Mouse (Mus musculus) left cerebral cortex, postnatal 10 days (tissue): ENCODE results near the gene Mark3. TPM values are rescaled to one million over a fixed set of nuclear protein-coding genes. Genes with fewer than 3 reads are reported as not detected.
"Not testable (repeated sequence)": the region's sequence is repeated elsewhere in the genome, so short reads cannot be mapped to it uniquely, and the experiment has no call there.

Source experiments
- DNase-seq, 2 experiments: peaks; one replicate each; pipeline ENCODE4 v3.0.0; 2021 to 2022; ENCODE audit warnings: low spot score in 2 of 2, mixed read lengths in 1 of 2; ENCODE audit errors: extremely low spot score in 1 of 2
- intact Hi-C: fragments of 180-260 bp; cut with DNase I; formaldehyde crosslinking; loops from one replicate; pipeline ENCODE4 v1.15.1; 2025
- total RNA-seq, 2 experiments: library from RNA; stranded (reverse); gene quantifications; 2 replicates each; pipeline ENCODE4 v1.2.3; 2021

The Mark3 gene
- total RNA-seq: 100 to 1,000 TPM; 132 to 137 TPM

DNA sequence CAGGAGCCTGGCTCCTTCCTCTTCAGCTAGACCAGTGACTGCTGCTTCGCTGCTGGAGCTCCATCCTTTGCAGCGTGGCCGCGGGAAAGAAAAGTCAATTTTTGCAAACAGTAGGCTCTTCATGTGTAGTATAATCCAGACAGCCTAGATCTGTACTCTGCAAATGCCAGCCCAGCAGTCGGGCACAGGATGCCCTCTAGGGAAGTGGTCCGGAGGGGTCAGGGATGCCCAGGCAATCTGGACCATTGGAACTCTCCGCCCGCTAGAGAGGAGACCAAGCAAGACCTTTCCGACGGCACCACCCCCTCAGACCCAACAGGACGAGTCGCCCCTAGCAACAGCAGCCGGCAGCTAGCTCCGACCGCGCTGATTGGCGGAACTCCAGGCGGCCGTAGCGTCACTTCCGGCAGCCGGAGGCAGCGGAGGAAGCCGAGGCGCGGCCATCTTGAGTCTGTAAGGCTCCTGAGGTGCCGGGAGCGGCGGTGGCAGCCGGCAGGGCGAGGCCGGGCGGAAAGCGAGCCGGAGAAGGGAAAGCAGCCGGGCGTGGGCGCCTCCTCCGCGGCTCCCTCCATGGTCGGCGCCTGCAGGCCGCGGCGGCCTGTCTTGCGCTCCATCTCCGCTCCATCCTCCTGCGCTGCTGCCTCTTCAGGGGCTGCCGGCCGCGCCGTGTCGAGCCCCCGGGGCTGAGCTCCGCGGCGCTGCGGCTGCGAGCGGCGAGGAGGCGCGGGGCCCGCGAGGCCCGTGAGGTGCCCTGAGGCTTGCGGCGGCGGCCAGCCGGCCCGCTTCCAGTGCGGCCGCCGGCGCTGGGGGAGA is at the start of gene Mark3:
Gene Mark3 (plus strand): TSS at position 450 of the 813 bp plus-strand sequence.
- intact Hi-C loops: loop anchor here (5.0 kb wide), 1 partner anchor 37 kb away; the partner anchor contains the start of gene Eif5

GRCm38 (mm10) chr12:111524883-111525282 is 49.4 kb upstream of the Mark3 start:
- intact Hi-C loops: no loop called here
- no peak for DNase-seq

More for the DNA sequence above, at the start of gene Mark3:
- DNase-seq: peak; percentile 96 to 99

DNA sequence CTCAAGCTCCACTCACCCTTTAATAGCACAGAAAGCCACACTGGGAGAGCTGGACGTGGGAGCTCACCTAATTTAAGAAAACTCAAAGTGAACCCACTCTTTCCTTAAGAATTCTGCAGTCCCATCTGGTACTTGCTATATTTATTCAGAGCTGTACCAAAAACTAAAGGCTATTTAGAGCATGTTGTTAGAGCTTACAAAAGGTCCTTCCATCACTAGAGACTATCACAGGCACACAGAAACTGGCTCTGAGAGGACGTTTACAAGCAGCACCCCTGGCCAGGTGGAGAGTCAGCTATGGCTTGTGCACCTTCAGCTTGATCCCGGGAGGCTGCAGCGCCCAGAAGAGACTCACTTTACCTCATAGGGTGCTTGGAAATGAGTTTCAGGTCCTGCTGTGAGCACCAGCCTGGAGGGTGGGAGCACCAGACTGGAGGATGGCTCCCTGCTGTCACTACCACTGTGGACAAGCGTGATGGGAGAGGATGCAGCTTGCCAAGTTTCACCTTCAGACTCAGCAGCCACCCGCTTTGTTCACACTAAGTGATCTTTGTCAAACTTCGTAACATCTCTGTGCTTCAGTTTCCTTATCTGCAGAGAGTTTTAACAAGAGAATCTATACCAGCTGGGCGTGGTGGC is 46.6 kb upstream of the Mark3 start:
- intact Hi-C loops: no loop called here
- peak in 1 of 2 experiments; percentile 47 for DNase-seq

- intact Hi-C loops: no loop called here
- DNase-seq: no peak
These were observed 45.1 kb upstream of the Mark3 start for GRCm38 (mm10) chr12:111529192-111529591.

GRCm38 (mm10) chr12:111533096-111533794 is 41.1 kb upstream of the Mark3 start:
- DNase-seq: no peak
- intact Hi-C loops: no loop called here

- intact Hi-C loops: loop anchor here (5.0 kb wide), 1 partner anchor 37 kb away; the partner anchor contains the start of gene Mark3
- DNase-seq: no peak
These were observed 39.0 kb upstream of the Mark3 start for GRCm38 (mm10) chr12:111535281-111535680.

- no peak for DNase-seq
- intact Hi-C loops: loop anchor here (5.0 kb wide), 1 partner anchor 37 kb away; the partner anchor contains the start of gene Mark3
These were observed 38.6 kb upstream of the Mark3 start for GRCm38 (mm10) chr12:111535762-111536161.

DNA sequence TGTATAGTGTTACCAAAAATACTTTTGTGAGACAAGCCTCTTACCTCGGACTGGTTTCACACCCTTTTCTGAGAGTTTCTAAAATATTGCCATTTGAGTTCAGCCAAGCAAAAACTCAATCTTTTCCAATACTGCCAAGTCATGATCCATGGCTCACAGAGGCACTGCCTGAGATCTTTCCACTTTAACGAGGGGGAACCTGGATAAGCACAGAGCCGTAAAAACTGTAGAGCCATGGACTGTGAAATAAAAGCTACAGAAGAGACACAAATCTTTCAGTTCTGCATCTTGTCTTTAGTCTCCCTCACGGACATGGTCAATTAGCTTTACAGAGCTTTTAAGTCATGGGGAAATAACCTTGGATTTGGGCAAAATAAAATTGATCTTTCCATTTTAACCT is 37.6 kb upstream of the Mark3 start:
- no peak for DNase-seq
- intact Hi-C loops: loop anchor here (5.0 kb wide), 1 partner anchor 36 kb away; the partner anchor contains the start of gene Mark3

DNA sequence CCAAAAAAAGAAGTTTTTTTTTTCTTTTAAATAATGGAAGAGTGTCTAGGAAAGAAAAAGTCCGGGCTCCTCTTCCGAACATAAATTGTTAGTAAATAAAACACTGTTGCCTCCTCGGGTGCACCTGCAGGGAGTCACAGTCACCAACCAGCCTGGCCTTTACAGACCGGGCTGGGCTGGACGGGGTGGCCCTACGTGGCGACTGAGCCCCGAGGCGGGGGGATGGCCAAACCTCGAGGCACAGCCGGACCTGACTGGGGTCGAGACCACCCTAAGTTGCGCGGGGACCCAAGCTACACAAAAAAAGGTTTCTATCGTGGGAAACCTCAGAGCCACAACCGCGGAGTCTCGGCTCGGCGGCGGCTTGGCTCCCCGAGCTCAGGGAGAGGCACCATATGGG is 37.0 kb upstream of the Mark3 start:
- intact Hi-C loops: loop anchor here (5.0 kb wide), 1 partner anchor 35 kb away; the partner anchor contains the start of gene Mark3
- peak in 1 of 2 experiments; percentile 69 for DNase-seq

- peak; percentile 99 for DNase-seq
- intact Hi-C loops: loop anchor here (5.0 kb wide), 1 partner anchor 34 kb away; the partner anchor contains the start of gene Mark3
These were observed 36.5 kb upstream of the Mark3 start, which contains the start of gene Eif5 for GRCm38 (mm10) chr12:111537796-111538291. Gene Eif5 (plus strand): TSS chr12:111538016.

GRCm38 (mm10) chr12:111538292-111539040 is 35.9 kb upstream of the Mark3 start:
- intact Hi-C loops: loop anchor here (5.0 kb wide), 1 partner anchor 34 kb away; the partner anchor contains the start of gene Mark3
- peak; percentile 55 to 92 for DNase-seq

- intact Hi-C loops: loop anchor here (5.0 kb wide), 1 partner anchor 33 kb away; the partner anchor contains the start of gene Mark3
- no peak for DNase-seq
These were observed 35.3 kb upstream of the Mark3 start for GRCm38 (mm10) chr12:111539041-111539345.

GRCm38 (mm10) chr12:111547070-111547469 is 27.3 kb upstream of the Mark3 start:
- intact Hi-C loops: no loop called here
- no peak for DNase-seq

DNA sequence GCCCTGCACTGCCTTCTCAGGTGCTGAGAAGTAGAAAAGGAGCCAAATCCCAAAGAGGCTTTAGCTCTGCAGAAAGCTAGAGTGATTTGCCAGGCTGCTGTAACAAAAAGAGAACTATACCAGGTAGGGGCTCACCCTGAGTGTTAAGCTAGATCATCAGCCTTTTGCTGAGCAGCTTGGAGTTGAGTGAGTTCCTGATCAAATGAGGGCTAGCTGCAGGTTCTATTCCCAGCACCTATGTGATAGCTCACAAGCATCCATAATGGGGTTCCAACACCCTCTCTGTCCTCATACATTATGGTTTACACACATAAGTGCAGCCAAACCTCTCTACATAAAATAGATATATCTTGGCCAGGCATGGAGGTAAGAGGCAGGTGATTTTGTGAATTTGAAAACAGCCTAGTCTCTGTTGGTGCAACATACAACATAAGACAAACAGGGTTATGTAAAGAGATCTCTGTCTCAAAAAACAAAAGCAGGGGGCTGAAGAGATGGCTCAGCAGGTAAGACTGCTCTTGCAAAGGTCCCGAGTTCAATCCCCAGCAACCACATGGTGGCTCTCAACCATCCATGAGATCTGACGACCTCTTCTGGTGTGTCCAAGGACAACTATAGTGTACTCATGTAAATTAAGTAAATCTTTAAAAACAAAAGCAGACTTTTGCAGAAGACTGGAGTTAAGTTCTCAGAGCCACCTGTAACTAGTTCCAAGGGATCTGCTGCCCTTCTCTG is 25.6 kb upstream of the Mark3 start:
- DNase-seq: no peak
- intact Hi-C loops: no loop called here

DNA sequence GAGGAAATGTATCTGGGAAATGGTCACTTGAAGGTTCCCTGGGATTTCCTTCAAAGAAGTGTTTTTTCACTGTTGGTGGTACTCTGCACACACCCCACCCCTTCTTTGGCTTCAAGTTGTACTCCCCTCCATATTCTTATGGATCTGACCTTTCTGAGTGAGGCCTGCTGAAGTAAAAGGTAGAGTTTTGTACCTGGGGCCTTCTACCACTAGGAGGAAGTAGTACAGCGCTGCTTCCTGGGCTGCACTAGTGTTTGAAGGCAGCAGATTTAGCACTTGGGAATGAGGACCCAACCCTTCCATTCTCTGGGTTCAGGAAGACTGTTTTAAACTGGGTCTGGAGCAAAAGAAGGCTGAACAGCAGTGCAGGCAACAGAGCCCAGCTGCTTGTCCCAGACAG is 23.6 kb upstream of the Mark3 start:
- DNase-seq: no peak
- intact Hi-C loops: no loop called here

- DNase-seq: no peak
- intact Hi-C loops: no loop called here
These were observed 22.0 kb upstream of the Mark3 start for GRCm38 (mm10) chr12:111552342-111552741.

DNA sequence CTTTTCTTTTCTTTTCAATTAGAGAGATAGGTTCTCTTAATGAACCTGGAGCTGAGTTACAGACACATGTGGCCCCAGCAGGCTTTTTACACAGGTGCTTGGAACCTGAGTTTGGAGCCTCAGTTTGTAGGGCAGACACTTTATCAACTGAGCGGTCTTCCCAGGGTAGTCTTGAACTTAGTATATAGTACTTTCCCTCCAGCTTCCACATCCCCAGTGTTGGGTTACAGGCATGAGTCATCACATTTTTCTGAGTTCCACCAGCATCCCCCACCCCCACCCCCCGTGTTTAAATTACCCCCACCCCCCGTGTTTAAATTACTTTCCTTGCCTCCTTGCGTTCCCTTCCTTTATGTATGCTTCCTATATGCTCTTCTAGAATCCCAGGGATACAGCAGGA is 19.0 kb upstream of the Mark3 start:
- no peak for DNase-seq
- intact Hi-C loops: no loop called here

DNA sequence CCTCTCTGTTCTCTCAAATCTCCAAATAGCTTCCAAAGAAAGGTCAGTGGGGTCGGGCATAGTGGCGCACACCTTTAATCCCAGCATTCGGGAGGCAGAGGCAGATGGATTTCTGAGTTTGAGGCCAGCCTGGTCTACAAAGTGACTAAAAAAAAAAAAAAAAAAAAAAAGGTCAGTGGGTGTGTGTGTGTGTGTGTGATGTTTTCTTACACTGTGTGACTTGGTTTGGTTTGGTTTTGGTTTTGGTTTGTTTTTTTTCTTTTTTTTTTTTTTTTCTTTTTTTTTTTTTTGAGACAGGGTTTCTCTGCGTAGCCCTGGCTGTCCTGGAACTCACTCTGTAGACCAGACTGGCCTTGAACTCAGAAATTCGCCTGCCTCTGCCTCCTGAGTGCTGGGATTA is 18.4 kb upstream of the Mark3 start:
- DNase-seq, intact Hi-C loops: not testable (repeated sequence)
